ENCODE assay signal across 16 mouse cellular contexts in genomic region chr13:85479405-85479804, GRCm38 (mm10).
"Had no signal": no experiment of that assay in that cellular context is flagged by ENCODE, and none has a peak within 500 bp of the region (broad histone marks: within the 10 kb centered on the region; RNA-seq: fewer than 3 reads in every experiment).

No protein-coding gene starts in this region.

- DNase-seq: gastrocnemius, postnatal 10 days; gastrocnemius, postnatal 25 days; heart, adult 18-20 months; heart, postnatal 14 days; heart, postnatal 36 days; kidney, adult 2 months; kidney, adult 9 months; kidney, postnatal 14 days; kidney, postnatal 36 days; layer of hippocampus, adult 9-11 months; layer of hippocampus, postnatal 36 days; left cerebral cortex, postnatal 4 days had no signal

- ATAC-seq: hindbrain, embryonic 16.5 days; intestine, embryonic 15.5 days; intestine, postnatal 0 days; liver, embryonic 12.5 days had no signal
